Mouse (Mus musculus): ENCODE results near the gene Snd1. TPM values are rescaled to one million over a fixed set of nuclear protein-coding genes. Genes with fewer than 3 reads are reported as not detected.

The Snd1 gene
- polyA plus RNA-seq, 1 experiment from 2014 or later, result 104 TPM

- Histone ChIP-seq H3K4me2 (ENCODE audit: low read depth, low read length, severe bottlenecking) (no peak overlapping the region), H3K4me3 (ENCODE audit: low read depth, low read length) (no peak overlapping the region), H3K4me1 (replicated peaks; ENCODE audit: control insufficient read depth, insufficient read depth, low read length) (peaks cover 6% of the 10 kb centered on the region; the same call in 1 of the 2 replicates), H3K27me3 (ENCODE audit: control insufficient read depth, insufficient read depth, low read length) (no peaks in the 10 kb centered on the region), H3K9ac (ENCODE audit: low read length) (no peak overlapping the region), H3K9me3 (ENCODE audit: control insufficient read depth, low read length) (no peaks in the 10 kb centered on the region), H3K36me3 (ENCODE audit: control insufficient read depth, insufficient read depth, low read length) (no peaks in the 10 kb centered on the region), H3K27ac (ENCODE audit: low read depth, low read length) (no peak overlapping the region)
- no peak for ATAC-seq (replicated peaks; ENCODE audit: low FRiP score)
- DNase-seq (ENCODE audit: low spot score), result no peak
- WGBS, result 93% methylated on average over 3 of the region's 3 CpGs
Measured at GRCm38 (mm10) chr6:28866206-28866605, 391.3 kb downstream of the Snd1 start.

GRCm38 (mm10) chr6:28867516-28868251, 392.7 kb downstream of the Snd1 start:
- no peak overlapping the region for H3K4me3 ChIP-seq (ENCODE audit: low read depth, low read length)
- WGBS, result 87% methylated on average over 2 of the region's 2 CpGs
- H3K27me3 ChIP-seq (ENCODE audit: control insufficient read depth, insufficient read depth, low read length), result no peaks in the 10 kb centered on the region
- no peak overlapping the region for H3K27ac ChIP-seq (ENCODE audit: low read depth, low read length)
- no peaks in the 10 kb centered on the region for H3K9me3 ChIP-seq (ENCODE audit: control insufficient read depth, low read length)
- peaks cover 6% of the 10 kb centered on the region; the same call in 1 of the 2 replicates for H3K4me1 ChIP-seq (replicated peaks; ENCODE audit: control insufficient read depth, insufficient read depth, low read length)
- H3K4me2 ChIP-seq (ENCODE audit: low read depth, low read length, severe bottlenecking), result no peak overlapping the region
- DNase-seq (ENCODE audit: low spot score), result no peak
- ATAC-seq (replicated peaks; ENCODE audit: low FRiP score), result no peak
- no peaks in the 10 kb centered on the region for H3K36me3 ChIP-seq (ENCODE audit: control insufficient read depth, insufficient read depth, low read length)
- no peak overlapping the region for H3K9ac ChIP-seq (ENCODE audit: low read length)

- Histone ChIP-seq H3K4me1 (replicated peaks; ENCODE audit: control insufficient read depth, insufficient read depth, low read length) (peaks cover 9% of the 10 kb centered on the region), H3K27me3 (ENCODE audit: control insufficient read depth, insufficient read depth, low read length) (no peaks in the 10 kb centered on the region), H3K36me3 (ENCODE audit: control insufficient read depth, insufficient read depth, low read length) (no peaks in the 10 kb centered on the region), H3K9me3 (ENCODE audit: control insufficient read depth, low read length) (no peaks in the 10 kb centered on the region), H3K9ac (ENCODE audit: low read length) (no peak overlapping the region), H3K4me3 (ENCODE audit: low read depth, low read length) (no peak overlapping the region), H3K27ac (ENCODE audit: low read depth, low read length) (no peak overlapping the region), H3K4me2 (ENCODE audit: low read depth, low read length, severe bottlenecking) (no peak overlapping the region)
- no peak for ATAC-seq (replicated peaks; ENCODE audit: low FRiP score)
- 88% methylated on average over 5 of the region's 5 CpGs for WGBS
- DNase-seq (ENCODE audit: low spot score), result no peak
Measured at GRCm38 (mm10) chr6:28871725-28872420, 396.9 kb downstream of the Snd1 start.

- Histone ChIP-seq H3K36me3 (ENCODE audit: control insufficient read depth, insufficient read depth, low read length) (no peaks in the 10 kb centered on the region), H3K4me1 (replicated peaks; ENCODE audit: control insufficient read depth, insufficient read depth, low read length) (peaks cover 11% of the 10 kb centered on the region), H3K9ac (ENCODE audit: low read length) (no peak overlapping the region), H3K4me3 (ENCODE audit: low read depth, low read length) (no peak overlapping the region), H3K27me3 (ENCODE audit: control insufficient read depth, insufficient read depth, low read length) (no peaks in the 10 kb centered on the region), H3K4me2 (ENCODE audit: low read depth, low read length, severe bottlenecking) (no peak overlapping the region), H3K9me3 (ENCODE audit: control insufficient read depth, low read length) (no peaks in the 10 kb centered on the region), H3K27ac (ENCODE audit: low read depth, low read length) (no peak overlapping the region)
- ATAC-seq (replicated peaks; ENCODE audit: low FRiP score) (no peak), DNase-seq (ENCODE audit: low spot score) (no peak)
- WGBS, result 96% methylated on average over 3 of the region's 3 CpGs
Measured at GRCm38 (mm10) chr6:28872421-28872795, 397.5 kb downstream of the Snd1 start.

GRCm38 (mm10) chr6:28874053-28874452, 399.1 kb downstream of the Snd1 start:
- 73% methylated on average over 11 of the region's 11 CpGs for WGBS
- no peak for DNase-seq (ENCODE audit: low spot score)
- no peak for ATAC-seq (replicated peaks; ENCODE audit: low FRiP score)
- Histone ChIP-seq H3K4me3 (ENCODE audit: low read depth, low read length) (no peak overlapping the region), H3K4me2 (ENCODE audit: low read depth, low read length, severe bottlenecking) (no peak overlapping the region), H3K9me3 (ENCODE audit: control insufficient read depth, low read length) (no peaks in the 10 kb centered on the region), H3K9ac (ENCODE audit: low read length) (no peak overlapping the region), H3K27me3 (ENCODE audit: control insufficient read depth, insufficient read depth, low read length) (no peaks in the 10 kb centered on the region), H3K27ac (ENCODE audit: low read depth, low read length) (no peak overlapping the region), H3K4me1 (replicated peaks; ENCODE audit: control insufficient read depth, insufficient read depth, low read length) (peaks cover 18% of the 10 kb centered on the region), H3K36me3 (ENCODE audit: control insufficient read depth, insufficient read depth, low read length) (no peaks in the 10 kb centered on the region)

GRCm38 (mm10) chr6:28874759-28875158, 399.8 kb downstream of the Snd1 start:
- no peak for DNase-seq (ENCODE audit: low spot score)
- H3K4me2 ChIP-seq (ENCODE audit: low read depth, low read length, severe bottlenecking), result no peak overlapping the region
- H3K27me3 ChIP-seq (ENCODE audit: control insufficient read depth, insufficient read depth, low read length), result no peaks in the 10 kb centered on the region
- no peak overlapping the region for H3K9ac ChIP-seq (ENCODE audit: low read length)
- H3K27ac ChIP-seq (ENCODE audit: low read depth, low read length), result no peak overlapping the region
- H3K36me3 ChIP-seq (ENCODE audit: control insufficient read depth, insufficient read depth, low read length), result no peaks in the 10 kb centered on the region
- no peak overlapping the region for H3K4me3 ChIP-seq (ENCODE audit: low read depth, low read length)
- ATAC-seq (replicated peaks; ENCODE audit: low FRiP score), result no peak
- WGBS, result 95% methylated on average over 5 of the region's 5 CpGs
- H3K9me3 ChIP-seq (ENCODE audit: control insufficient read depth, low read length), result no peaks in the 10 kb centered on the region
- H3K4me1 ChIP-seq (replicated peaks; ENCODE audit: control insufficient read depth, insufficient read depth, low read length), result peaks cover 18% of the 10 kb centered on the region

- Histone ChIP-seq H3K9me3 (ENCODE audit: control insufficient read depth, low read length) (no peaks in the 10 kb centered on the region), H3K4me1 (replicated peaks; ENCODE audit: control insufficient read depth, insufficient read depth, low read length) (peaks cover 18% of the 10 kb centered on the region), H3K4me2 (ENCODE audit: low read depth, low read length, severe bottlenecking) (no peak overlapping the region), H3K27ac (ENCODE audit: low read depth, low read length) (no peak overlapping the region), H3K27me3 (ENCODE audit: control insufficient read depth, insufficient read depth, low read length) (no peaks in the 10 kb centered on the region), H3K4me3 (ENCODE audit: low read depth, low read length) (no peak overlapping the region), H3K9ac (ENCODE audit: low read length) (no peak overlapping the region), H3K36me3 (ENCODE audit: control insufficient read depth, insufficient read depth, low read length) (no peaks in the 10 kb centered on the region)
- no peak for ATAC-seq (replicated peaks; ENCODE audit: low FRiP score)
- DNase-seq (ENCODE audit: low spot score), result no peak
- WGBS, result 98% methylated on average over 1 of the region's 1 CpGs
Measured at GRCm38 (mm10) chr6:28875333-28875732, 400.4 kb downstream of the Snd1 start.

GRCm38 (mm10) chr6:28876492-28876891, 401.6 kb downstream of the Snd1 start:
- peaks cover 18% of the 10 kb centered on the region for H3K4me1 ChIP-seq (replicated peaks; ENCODE audit: control insufficient read depth, insufficient read depth, low read length)

More at GRCm38 (mm10) chr6:28876492-28876891, 401.6 kb downstream of the Snd1 start:
- H3K9me3 ChIP-seq (ENCODE audit: control insufficient read depth, low read length), result no peaks in the 10 kb centered on the region
- H3K4me2 ChIP-seq (ENCODE audit: low read depth, low read length, severe bottlenecking), result no peak overlapping the region
- no peaks in the 10 kb centered on the region for H3K36me3 ChIP-seq (ENCODE audit: control insufficient read depth, insufficient read depth, low read length)
- H3K27me3 ChIP-seq (ENCODE audit: control insufficient read depth, insufficient read depth, low read length), result no peaks in the 10 kb centered on the region
- H3K27ac ChIP-seq (ENCODE audit: low read depth, low read length), result no peak overlapping the region
- ATAC-seq (replicated peaks; ENCODE audit: low FRiP score), result 0 out of 2 replicates have a peak, but pooled peaks have one; percentile 20
- H3K9ac ChIP-seq (ENCODE audit: low read length), result no peak overlapping the region
- DNase-seq (ENCODE audit: low spot score), result no peak
- no peak overlapping the region for H3K4me3 ChIP-seq (ENCODE audit: low read depth, low read length)
- WGBS, result 35% methylated on average over 3 of the region's 3 CpGs

Data from forebrain, embryonic 11.5 days (tissue).